Mouse (Mus musculus) c-Kit-positive CD71-positive TER-119-positive erythroid progenitor cells, embryonic 14.5 days (primary cell): ENCODE measurements around the gene Krt27.

ENCODE experiments used
- DNase-seq: peaks from one replicate; pipeline ENCODE4 v3.0.0-alpha.2; 2013; ENCODE audit warnings: low spot score

The Krt27 gene

GRCm38 (mm10) chr11:99351004-99351403, at the start of gene Krt27:
TSS of gene Krt27 (minus strand) at chr11:99351104.
- DNase-seq, result no peak

GRCm38 (mm10) chr11:99399956-99400549, 49.1 kb upstream of the Krt27 start:
- no peak for DNase-seq

DNA sequence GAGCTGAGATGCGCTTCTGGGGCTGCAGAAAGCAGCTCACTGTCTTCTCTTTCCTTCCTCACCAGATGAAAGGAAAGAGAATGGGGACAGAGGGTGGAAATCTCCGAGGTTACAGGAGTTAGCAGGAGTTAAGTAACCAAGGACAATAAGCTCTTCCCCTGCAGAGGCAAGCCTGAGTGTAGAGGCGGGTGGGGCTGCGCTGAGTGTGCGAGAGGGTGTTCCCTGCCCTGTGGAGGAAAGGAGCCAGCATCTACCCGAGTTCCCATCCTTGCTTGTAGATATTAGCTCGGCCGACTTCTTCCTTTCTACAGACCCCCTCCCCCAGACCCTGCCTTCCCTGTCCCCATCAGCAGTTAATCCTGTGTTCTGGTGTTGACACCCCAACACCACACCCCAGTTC, 47.9 kb upstream of the Krt27 start:
- no peak for DNase-seq

GRCm38 (mm10) chr11:99398084-99398483, 47.2 kb upstream of the Krt27 start:
- DNase-seq, result no peak

- no peak for DNase-seq
These were observed 45.8 kb upstream of the Krt27 start for GRCm38 (mm10) chr11:99396661-99397060.

GRCm38 (mm10) chr11:99396034-99396433, 45.1 kb upstream of the Krt27 start:
- DNase-seq, result no peak

GRCm38 (mm10) chr11:99392492-99392891, 41.6 kb upstream of the Krt27 start:
- no peak for DNase-seq

- DNase-seq, result no peak
These were observed 40.5 kb upstream of the Krt27 start for GRCm38 (mm10) chr11:99391375-99391774.

DNA sequence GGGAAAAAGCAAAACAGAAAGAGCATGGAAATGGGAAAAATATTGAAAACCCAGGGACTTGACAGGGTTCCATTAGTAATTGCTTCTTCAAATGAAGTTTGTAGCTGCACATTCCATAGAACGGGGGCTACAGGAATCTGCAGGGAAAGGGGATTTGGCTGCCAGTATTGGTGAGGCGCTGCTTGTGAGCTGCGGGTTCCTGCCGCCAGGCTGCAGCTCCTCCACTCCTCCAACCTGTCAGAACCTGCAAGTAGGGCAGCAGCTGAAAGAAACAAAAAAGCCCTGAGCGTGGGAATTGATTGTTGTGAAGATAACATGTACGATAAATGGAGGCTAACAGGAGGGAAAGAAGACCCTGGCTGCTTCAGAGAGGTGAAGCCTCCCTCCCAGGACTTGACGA, 40.0 kb upstream of the Krt27 start:
- no peak for DNase-seq

DNA sequence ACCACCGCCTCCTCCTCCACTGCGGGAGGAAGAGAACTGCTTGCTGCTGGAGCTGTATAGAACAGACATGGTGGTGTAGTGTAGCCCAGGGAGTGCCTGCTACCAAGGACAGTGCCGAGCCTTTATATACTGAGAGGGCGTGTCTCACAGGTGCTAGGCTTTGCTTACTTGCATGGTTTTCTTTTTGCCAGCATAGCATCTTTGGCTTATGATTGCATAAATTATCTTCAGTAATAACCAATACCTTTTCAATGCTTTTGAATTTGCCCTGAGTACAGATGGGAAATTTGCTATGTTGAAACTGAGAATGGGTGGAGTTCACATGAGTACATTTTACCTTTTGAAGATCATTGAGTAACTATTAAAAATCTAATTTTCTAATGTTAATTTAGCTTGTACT, 38.4 kb upstream of the Krt27 start, which contains the start of gene Krt10:
Krt10 (minus strand) TSS at position 101 of the 400 bp plus-strand sequence.
- no peak for DNase-seq

- no peak for DNase-seq
These were observed 37.8 kb upstream of the Krt27 start for GRCm38 (mm10) chr11:99388661-99389060.

DNA sequence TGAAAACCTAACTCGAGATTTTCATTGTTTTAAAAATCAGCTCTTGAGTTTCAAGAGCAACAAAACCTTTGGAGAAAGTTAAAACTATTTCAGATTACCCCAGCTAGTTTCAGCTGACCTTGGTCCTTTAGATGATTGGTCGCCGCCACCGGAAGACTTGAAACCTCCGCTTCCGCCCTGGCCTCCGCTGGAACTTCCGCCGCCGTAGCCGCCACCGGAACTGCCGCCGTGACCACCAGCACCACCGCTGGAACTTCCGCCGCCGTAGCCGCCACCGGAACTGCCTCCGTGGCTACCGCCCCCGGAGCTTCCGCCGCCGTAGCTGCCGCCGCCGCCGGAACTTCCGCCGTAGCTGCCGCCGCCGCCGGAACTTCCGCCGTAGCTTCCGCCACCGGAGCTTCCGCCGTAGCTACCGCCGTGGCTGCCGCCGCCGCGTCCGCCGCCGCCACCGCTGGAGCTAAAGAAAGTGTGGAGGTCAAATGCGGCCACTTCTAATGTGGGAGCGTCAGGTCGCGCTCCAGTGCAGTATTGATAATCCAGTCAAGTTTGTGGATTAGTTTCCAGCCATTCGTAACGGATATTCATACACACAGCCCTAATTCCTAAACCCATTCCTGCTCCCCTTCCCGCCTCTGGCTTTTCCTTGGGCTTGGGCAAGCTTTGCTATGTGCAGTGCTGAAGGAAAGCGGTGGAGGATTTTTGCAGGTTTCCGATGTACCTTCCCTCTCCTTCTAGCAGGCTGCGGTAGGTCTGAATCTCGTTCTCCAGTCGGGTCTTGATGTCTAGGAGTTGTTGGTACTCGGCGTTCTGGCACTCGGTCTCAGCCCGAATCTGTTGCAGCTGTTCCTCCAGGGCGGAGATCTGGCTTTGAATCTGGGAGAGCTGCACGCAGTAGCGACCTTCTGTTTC, 35.2 kb upstream of the Krt27 start:
- DNase-seq, result peak; percentile 50

- DNase-seq, result peak; percentile 52
These were observed 28.7 kb upstream of the Krt27 start for GRCm38 (mm10) chr11:99379568-99379967.

DNA sequence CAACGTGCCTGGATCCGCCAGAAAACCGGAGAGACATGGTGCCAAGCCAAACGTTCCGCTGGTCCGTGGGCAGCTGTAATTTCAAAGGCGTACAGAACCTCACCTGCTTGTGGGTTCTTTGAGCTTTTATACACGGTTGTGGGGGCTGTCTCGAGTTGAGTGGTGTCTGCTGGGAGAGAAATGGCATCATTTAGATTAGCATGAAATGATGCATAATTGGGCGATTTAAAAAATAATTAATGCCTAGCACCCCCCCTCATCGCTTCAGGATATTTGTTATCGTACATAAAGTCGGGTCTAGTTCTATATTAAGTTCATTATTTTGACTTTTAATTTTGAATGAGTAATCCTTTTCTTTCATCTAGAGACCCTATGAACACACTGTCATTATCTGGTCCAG, 23.9 kb upstream of the Krt27 start, which contains the start of gene Krt28:
Krt28 (minus strand) TSS at position 101 of the 400 bp plus-strand sequence.
- DNase-seq, result no peak

- no peak for DNase-seq
These were observed 19.0 kb upstream of the Krt27 start for GRCm38 (mm10) chr11:99369853-99370451.

DNA sequence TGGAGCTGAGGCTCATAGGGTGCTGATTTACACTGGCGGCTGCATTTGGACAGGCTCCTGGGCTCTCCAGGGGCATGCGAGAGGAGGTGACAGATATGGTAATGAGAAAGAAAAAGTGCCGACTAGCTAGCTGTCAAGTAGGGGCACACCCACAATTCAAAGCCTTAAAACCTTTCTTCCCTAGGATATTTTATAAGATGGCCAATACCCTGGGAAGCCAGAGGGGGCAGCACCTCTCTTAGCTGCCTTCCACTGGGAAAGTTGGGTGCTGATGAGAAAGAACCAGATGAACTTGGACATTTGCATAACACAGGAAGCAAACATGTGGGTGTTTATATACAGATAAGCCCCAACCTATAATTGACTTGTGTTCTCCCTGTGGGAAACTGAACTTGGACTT, 18.3 kb upstream of the Krt27 start:
- no peak for DNase-seq

- DNase-seq, result no peak
These were observed 15.9 kb upstream of the Krt27 start for GRCm38 (mm10) chr11:99366791-99367190.

GRCm38 (mm10) chr11:99364412-99364811, 13.5 kb upstream of the Krt27 start:
- peak; percentile 16 for DNase-seq

DNA sequence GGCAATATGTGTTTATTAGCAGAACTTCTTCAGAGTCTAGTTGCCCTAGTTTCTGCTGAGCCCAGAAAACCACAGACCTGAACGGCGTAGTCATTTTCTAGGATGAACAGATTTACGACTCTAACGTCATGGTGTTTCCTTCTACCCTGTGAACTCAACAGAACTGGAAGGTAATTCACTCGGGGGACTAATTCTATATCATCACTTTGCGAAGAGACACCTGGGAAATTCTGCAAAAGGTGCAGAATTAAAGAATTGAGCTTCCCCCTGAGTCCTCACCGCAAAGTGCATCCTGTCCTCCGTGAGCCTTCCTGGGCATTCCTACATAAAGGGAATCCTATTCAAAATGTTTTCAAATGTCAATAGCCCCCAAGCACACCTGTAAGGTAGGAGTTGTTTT, 10.5 kb upstream of the Krt27 start:
- DNase-seq, result no peak

- no peak for DNase-seq
These were observed 11.5 kb downstream of the Krt27 start for GRCm38 (mm10) chr11:99339299-99339847.

- no peak for DNase-seq
These were observed 13.0 kb downstream of the Krt27 start, which contains the start of gene Krt26 for GRCm38 (mm10) chr11:99337866-99338265. TSS of gene Krt26 (minus strand) at chr11:99337966.

GRCm38 (mm10) chr11:99333426-99333825, 17.5 kb downstream of the Krt27 start:
- no peak for DNase-seq
